Mouse (Mus musculus) embryonic facial prominence, embryonic 11.5 days (tissue): ENCODE measurements around the gene Mylk. TPM values are rescaled to one million over a fixed set of nuclear protein-coding genes. Genes with fewer than 3 reads are reported as not detected.

Experiments
- ATAC-seq: fragments of 200-750 bp; cut with Nextera tagmentation; replicated peaks from 2 replicates; pipeline ENCODE4 v1.8.0; 2017; ENCODE audit warnings: low read depth; ENCODE audit not compliant: insufficient number of reproducible peaks, low FRiP score, low TSS enrichment
- DNase-seq: peaks from one replicate; pipeline ENCODE4 v3.0.0-alpha.2; 2015; ENCODE audit warnings: low spot score
- H3K27ac ChIP-seq: fragments of 300-500 bp; sonication (generic); replicated peaks from 2 replicates; pipeline ENCODE4 v1.5.1; 2014; ENCODE audit warnings: mild to moderate bottlenecking, low read depth, low read length, control low read depth
- H3K27me3 ChIP-seq: fragments of 300-500 bp; sonication (generic); 2 replicates; pipeline ENCODE4 v1.6.1; 2014; ENCODE audit warnings: mild to moderate bottlenecking, low read length, moderate library complexity, mixed read lengths; ENCODE audit not compliant: control insufficient read depth, insufficient read depth
- H3K36me3 ChIP-seq: fragments of 300-500 bp; sonication (generic); replicated peaks from 2 replicates; pipeline ENCODE4 v1.6.1; 2014; ENCODE audit warnings: low read depth, mild to moderate bottlenecking, low read length, moderate library complexity, mixed read lengths; ENCODE audit not compliant: control insufficient read depth, insufficient read depth
- H3K4me1 ChIP-seq: fragments of 300-500 bp; sonication (generic); 2 replicates; pipeline ENCODE4 v1.6.1; 2014; ENCODE audit warnings: low read length, mixed read lengths; ENCODE audit not compliant: control insufficient read depth, insufficient read depth
- H3K4me2 ChIP-seq: fragments of 300-500 bp; sonication (generic); 2 replicates; pipeline ENCODE4 v1.6.1; 2014; ENCODE audit warnings: low read depth, mild to moderate bottlenecking, control low read depth, low read length, moderate library complexity
- H3K4me3 ChIP-seq: fragments of 300-500 bp; sonication (generic); 2 replicates; pipeline ENCODE4 v1.5.1; 2014; ENCODE audit warnings: low read depth, low read length, control low read depth
- H3K9ac ChIP-seq: fragments of 300-500 bp; sonication (generic); replicated peaks from 2 replicates; pipeline ENCODE4 v1.6.1; 2014; ENCODE audit warnings: mild to moderate bottlenecking, control low read depth, low read length
- H3K9me3 ChIP-seq: fragments of 300-500 bp; sonication (generic); replicated peaks from 2 replicates; pipeline ENCODE4 v1.6.1; 2016; ENCODE audit warnings: mild to moderate bottlenecking, low read length, inconsistent platforms, mixed read lengths; ENCODE audit not compliant: control insufficient read depth
- WGBS: fragments of 180-500 bp; shearing (Covaris S2); extraction: QIAGEN DNeasy Blood & Tissue Kit; methylation state at CpG from one replicate; pipeline ENCODE4 v1.1.7; 2014; 5-methylcytosine and 5-hydroxymethylcytosine counted together
- polyA plus RNA-seq: library from polyadenylated mRNA; unstranded; fragments of >200 nt; fragmentation: Nextera tagmentation; extraction: Ambion mirVana; gene quantifications from 2 replicates; pipeline ENCODE4 v1.2.1, GENCODE M21; 2014

The Mylk gene
- polyA plus RNA-seq, 1 experiment from 2014 or later: 5.8 TPM

DNA sequence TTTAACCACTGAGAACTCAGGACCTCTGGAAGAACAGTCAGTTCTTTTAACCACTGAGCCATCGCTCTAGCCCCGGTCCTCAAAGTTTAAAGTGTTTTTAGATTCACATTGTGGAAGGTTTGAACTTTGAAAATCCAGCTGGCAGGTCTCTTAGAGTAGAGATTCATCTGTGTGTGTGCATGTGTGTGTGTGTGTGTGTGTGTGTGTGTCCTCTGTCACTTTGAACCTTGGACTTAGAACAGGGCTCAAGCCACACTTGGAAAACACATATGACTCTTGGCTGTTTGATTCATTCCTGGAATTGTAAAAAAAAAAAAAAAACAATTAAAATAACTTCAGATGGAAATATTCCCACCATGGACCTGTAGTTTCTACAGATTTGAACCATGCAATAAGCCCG is 149.0 kb downstream of the Mylk start:
- Histone ChIP-seq H3K27me3 (no peaks in the 10 kb centered on the region), H3K4me3 (no peak overlapping the region), H3K4me1 (no peaks in the 10 kb centered on the region), H3K9me3 (no peaks in the 10 kb centered on the region), H3K4me2 (no peak overlapping the region), H3K36me3 (no peaks in the 10 kb centered on the region), H3K9ac (no peak overlapping the region), H3K27ac (no peak overlapping the region)
- WGBS: 93% methylated on average over 3 of the region's 3 CpGs
- DNase-seq (no peak), ATAC-seq (no peak)

DNA sequence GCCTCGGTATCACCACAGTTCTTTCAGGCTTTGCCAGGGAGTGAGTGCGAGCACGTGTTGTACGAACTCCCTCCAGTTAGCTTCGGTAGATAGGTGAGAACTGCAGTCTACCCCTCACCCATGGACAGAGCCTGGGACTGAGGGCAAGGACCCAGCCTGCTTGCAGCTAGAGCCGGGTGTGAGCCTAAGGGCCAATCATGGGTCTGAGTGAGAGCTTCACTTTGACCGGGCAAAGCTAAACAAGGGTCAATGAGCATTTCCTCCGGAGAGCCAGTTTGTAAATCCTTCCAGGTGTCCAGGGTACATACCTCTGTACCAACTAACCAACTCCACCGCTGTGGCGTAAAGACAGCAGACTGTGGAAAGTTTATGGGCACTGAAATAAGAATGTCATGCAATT is 150.9 kb downstream of the Mylk start:
- Histone ChIP-seq H3K36me3 (no peaks in the 10 kb centered on the region), H3K9me3 (no peaks in the 10 kb centered on the region), H3K27me3 (no peaks in the 10 kb centered on the region), H3K4me3 (no peak overlapping the region), H3K27ac (no peak overlapping the region), H3K4me2 (no peak overlapping the region), H3K9ac (no peak overlapping the region), H3K4me1 (no peaks in the 10 kb centered on the region)
- no peak for DNase-seq
- 76% methylated on average over 10 of the region's 10 CpGs for WGBS
- no peak for ATAC-seq

DNA sequence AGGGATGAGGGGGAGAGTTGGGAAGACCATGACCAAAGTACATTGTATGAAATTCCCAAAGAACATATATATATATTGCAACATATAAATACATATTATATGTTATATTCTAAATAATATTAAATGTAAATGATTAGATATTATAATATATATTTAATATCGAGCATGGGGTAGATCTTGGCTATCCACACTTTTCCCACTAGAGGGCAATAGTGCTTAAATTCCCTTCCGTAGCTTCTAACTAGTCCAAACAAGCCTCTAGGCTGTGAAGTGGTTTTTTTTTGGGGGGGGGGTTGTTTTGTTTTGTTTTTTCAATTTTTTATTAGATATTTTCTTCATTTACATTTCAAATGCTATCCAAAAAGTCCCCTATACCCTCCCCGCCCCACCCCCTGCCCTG is 152.0 kb downstream of the Mylk start:
- no peaks in the 10 kb centered on the region for H3K4me1 ChIP-seq
- no peak for ATAC-seq
- no peak overlapping the region for H3K4me2 ChIP-seq
- no peaks in the 10 kb centered on the region for H3K27me3 ChIP-seq
- H3K9me3 ChIP-seq: no peaks in the 10 kb centered on the region
- WGBS: 78% methylated on average over 3 of the region's 3 CpGs
- DNase-seq: peak; percentile 33
- no peak overlapping the region for H3K27ac ChIP-seq
- no peak overlapping the region for H3K4me3 ChIP-seq
- no peak overlapping the region for H3K9ac ChIP-seq
- no peaks in the 10 kb centered on the region for H3K36me3 ChIP-seq

DNA sequence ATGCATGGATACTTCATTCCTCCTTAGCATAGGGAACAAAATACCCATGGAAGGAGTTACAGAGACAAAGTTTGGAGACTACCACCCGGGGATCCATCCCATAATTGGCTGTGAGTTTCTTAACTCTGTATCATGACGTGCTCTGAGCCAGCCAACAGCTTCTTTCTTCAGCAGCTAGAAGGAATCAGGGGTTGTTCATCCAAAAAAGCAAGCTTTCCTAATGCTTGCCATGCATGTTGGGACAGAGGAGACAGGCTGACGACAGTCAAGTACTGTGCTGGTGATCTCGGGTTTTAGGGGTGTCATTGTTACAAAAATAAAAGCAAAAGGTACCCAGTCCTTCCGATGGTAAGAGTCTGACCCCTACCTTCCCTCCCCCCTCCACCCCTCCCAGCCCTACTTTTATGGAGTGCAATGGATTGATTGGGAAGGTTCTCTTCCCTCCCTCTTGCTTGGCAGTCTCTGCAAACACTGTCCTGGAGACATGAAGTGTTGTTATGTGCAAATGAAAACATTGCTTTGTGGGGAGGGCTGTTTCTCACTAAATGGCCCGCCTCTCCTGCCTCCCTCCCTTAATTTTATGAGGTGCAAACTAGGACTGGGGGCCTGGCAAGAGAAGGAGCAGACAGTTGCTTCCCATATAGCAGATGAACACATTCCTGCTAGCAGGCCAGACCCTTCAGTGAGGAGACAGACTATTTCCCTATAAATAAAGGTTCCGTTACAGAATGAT is 153.2 kb downstream of the Mylk start:
- Histone ChIP-seq H3K27ac (no peak overlapping the region), H3K4me1 (no peaks in the 10 kb centered on the region), H3K27me3 (no peaks in the 10 kb centered on the region), H3K4me3 (no peak overlapping the region), H3K4me2 (no peak overlapping the region), H3K36me3 (no peaks in the 10 kb centered on the region), H3K9ac (no peak overlapping the region), H3K9me3 (no peaks in the 10 kb centered on the region)
- DNase-seq: no peak
- WGBS: 80% methylated on average over 7 of the region's 7 CpGs
- ATAC-seq: no peak

GRCm38 (mm10) chr16:34899071-34899808 is 154.2 kb downstream of the Mylk start:
- Histone ChIP-seq H3K27ac (no peak overlapping the region), H3K36me3 (no peaks in the 10 kb centered on the region), H3K9me3 (no peaks in the 10 kb centered on the region), H3K4me3 (no peak overlapping the region), H3K27me3 (no peaks in the 10 kb centered on the region), H3K4me1 (no peaks in the 10 kb centered on the region), H3K4me2 (no peak overlapping the region), H3K9ac (no peak overlapping the region)
- no peak for DNase-seq
- WGBS: 82% methylated on average over 11 of the region's 11 CpGs
- no peak for ATAC-seq

- Histone ChIP-seq H3K27me3 (no peaks in the 10 kb centered on the region), H3K9ac (no peak overlapping the region), H3K4me3 (no peak overlapping the region), H3K4me1 (no peaks in the 10 kb centered on the region), H3K9me3 (no peaks in the 10 kb centered on the region), H3K4me2 (no peak overlapping the region), H3K36me3 (no peaks in the 10 kb centered on the region), H3K27ac (no peak overlapping the region)
- DNase-seq (no peak), ATAC-seq (no peak)
- 56% methylated on average over 5 of the region's 5 CpGs for WGBS
Observed at GRCm38 (mm10) chr16:34899997-34900396, 155.0 kb downstream of the Mylk start.

DNA sequence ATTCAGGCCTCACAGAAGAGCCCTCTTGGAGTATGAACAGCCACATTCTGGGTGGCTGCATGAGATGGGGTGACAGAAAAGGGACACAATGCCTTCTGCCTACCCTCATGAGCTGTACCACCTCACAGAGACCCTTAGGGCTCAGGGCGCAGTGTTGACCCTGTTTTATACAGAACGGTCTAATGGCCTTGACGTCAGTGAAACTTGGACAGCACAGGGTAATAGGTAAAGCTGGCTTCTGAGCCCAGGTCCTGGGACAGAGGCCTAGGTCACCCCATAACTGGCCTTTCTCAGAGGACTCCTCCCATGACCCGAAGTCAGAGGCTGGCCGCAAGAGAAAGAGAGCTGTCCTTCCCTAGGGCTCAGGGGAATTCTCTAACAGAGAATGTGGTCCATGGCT is 155.5 kb downstream of the Mylk start:
- no peaks in the 10 kb centered on the region for H3K36me3 ChIP-seq
- H3K27ac ChIP-seq: no peak overlapping the region
- no peaks in the 10 kb centered on the region for H3K27me3 ChIP-seq
- no peak overlapping the region for H3K4me2 ChIP-seq
- DNase-seq (no peak), ATAC-seq (no peak)
- WGBS: 87% methylated on average over 5 of the region's 5 CpGs
- H3K9me3 ChIP-seq: no peaks in the 10 kb centered on the region
- no peaks in the 10 kb centered on the region for H3K4me1 ChIP-seq
- no peak overlapping the region for H3K9ac ChIP-seq
- no peak overlapping the region for H3K4me3 ChIP-seq

- 45% methylated on average over 2 of the region's 2 CpGs for WGBS
- no peaks in the 10 kb centered on the region for H3K36me3 ChIP-seq
- H3K27ac ChIP-seq: no peak overlapping the region
- H3K4me1 ChIP-seq: no peaks in the 10 kb centered on the region
- ATAC-seq: no peak
- H3K9ac ChIP-seq: no peak overlapping the region
- no peaks in the 10 kb centered on the region for H3K27me3 ChIP-seq
- DNase-seq: no peak
- no peaks in the 10 kb centered on the region for H3K9me3 ChIP-seq
- no peak overlapping the region for H3K4me3 ChIP-seq
- H3K4me2 ChIP-seq: no peak overlapping the region
Observed at GRCm38 (mm10) chr16:34901031-34901430, 156.0 kb downstream of the Mylk start.
